Mouse (Mus musculus) lung, adult 2 months (tissue): ENCODE measurements at regions not wholly inside any gene's neighbourhood (a gene's known extent, or its start where the extent isn't known, plus 50 kb on each side); places are given as distances from the start of the nearest gene placed in this dataset.

Experiments
- CTCF ChIP-seq: fragments of 200-500 bp; IDR thresholded peaks from 2 replicates; pipeline ENCODE4 v1.5.1; 2011; ENCODE audit warnings: mild to moderate bottlenecking, low read length, control low read depth; ENCODE audit not compliant: insufficient read depth
- POLR2A ChIP-seq: fragments of 200-500 bp; IDR thresholded peaks from 2 replicates; pipeline ENCODE4 v1.6.1; 2011; ENCODE audit warnings: low read depth, mild to moderate bottlenecking, control low read depth, low read length, borderline replicate concordance; ENCODE audit errors: extremely low read depth

DNA sequence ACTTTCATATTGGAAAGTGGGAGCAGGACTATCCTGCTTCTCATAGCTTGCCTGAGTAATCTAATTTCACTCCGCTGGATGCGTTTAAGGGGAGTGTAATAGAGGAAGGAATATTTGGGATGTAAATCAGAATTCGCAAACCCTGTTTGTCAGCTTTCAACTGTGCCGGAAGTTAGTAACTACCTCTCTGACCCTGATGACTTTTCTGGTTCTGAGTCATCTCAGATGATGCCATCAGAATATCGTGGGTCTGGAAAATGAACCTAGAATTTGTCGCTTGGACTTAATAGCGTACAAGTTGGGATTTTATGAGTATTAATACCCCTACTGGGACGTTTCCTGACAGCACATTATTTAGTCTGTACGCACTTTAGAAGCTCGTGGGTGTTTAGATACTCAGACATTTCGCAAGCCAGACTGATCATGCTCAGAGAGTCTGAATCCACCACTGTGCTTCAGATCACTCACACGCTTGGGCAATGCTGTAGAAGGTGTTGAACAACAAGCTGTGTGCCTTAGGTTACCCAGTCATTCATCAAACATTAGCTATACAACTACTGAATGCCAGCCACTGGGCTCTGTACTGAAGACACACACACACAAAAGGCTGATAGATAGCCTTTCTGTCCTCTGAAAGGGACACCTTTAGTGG lies 131.1 kb downstream of the Phlda1 start:
- TF ChIP-seq CTCF = no peak
- no peak for TF ChIP-seq POLR2A
